Mouse (Mus musculus) urinary bladder, postnatal 10 days (tissue): ENCODE results near the gene Tmem108.

Experiments used
- DNase-seq: peaks from one replicate; pipeline ENCODE4 v3.0.0; 2022; ENCODE audit warnings: low spot score

Tmem108 gene

DNA sequence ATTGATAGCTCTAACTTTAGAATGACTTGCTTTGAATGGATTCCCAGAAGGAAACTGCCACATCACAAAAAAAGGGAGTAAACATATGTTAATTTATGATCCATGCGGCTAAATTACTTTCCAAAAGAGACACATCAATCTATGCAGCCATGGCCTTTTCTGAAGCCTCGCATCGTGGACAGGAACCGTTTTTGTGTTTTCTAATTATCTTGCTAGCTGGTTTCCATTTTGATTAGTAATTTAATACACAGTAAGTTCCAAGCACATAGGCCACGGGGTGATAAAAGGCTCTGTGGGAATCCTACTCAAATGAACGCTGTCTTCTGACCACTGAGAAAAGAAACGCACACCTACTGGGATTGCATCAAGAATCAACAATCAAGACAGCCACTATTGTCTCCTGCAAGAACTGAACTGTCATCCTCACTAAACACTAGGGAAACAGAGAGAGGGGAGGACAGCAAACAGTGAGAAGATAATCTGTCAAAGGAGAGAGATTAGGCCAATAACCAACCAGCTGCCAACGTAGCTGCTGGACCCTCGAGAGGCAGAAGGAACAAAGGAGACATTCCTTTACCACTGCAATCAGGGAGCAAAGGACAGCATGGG is 132.7 kb downstream of the Tmem108 start:
- no peak for DNase-seq

DNA sequence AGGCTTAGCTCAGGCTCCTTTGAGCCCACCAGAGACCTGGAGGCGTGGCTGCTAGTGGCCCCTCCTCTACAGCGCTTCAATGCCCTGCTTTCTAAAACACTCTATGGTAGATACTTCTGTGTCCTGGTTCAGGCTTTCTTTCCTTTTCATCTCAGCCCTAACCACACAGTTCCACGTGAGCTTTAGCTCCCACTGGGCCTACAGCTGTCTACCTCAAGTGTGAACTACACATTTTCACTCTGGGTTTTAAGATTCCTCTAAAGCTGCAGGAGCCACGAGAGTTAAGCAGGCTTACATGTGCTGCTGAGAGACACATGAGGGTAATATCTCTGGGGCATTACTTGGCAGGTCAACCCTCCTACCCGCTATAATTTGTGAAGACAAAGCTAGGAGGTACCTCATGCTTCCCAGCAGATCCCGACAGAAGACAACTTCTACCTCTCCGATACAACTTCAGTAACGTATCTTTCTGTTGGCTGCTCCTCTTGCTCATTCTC is 134.2 kb downstream of the Tmem108 start:
- DNase-seq, result no peak

DNA sequence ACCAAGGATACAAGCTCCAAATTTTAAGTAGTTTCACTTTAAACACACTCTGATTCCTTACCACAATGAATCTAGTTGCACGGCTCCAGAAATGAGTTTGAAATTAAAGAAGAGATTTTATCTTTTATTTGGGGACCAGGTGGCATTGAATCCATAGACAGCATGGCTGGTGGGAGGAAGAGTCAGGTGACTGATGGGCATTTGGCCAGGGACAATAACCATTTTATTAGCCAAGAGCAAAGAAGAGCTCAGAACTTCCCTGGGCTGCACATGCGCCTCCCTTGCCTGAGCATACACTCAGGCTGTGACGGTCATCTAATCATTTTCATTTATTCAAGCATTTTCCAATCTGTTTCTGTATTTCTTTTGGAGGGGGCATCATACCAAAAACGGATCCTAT is 135.5 kb downstream of the Tmem108 start:
- no peak for DNase-seq

DNA sequence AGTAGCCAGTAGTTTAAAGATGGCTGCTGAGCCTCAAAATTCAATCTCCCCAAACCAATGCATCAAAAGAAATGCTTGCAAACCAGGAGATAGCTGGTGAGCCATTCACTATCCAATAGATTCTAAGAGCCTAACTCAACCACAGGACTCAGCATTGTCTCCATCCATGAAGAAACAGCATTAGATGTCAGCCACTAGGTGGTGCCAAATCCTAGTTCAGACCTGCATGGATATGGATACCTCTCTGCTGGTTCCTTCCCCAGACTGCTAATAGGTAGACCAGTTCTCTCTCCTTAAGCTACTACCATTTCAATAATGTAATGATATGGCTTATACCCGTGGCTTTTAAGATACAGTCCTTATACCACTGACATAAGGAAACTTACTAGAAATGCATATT is 137.0 kb downstream of the Tmem108 start:
- DNase-seq, result no peak

DNA sequence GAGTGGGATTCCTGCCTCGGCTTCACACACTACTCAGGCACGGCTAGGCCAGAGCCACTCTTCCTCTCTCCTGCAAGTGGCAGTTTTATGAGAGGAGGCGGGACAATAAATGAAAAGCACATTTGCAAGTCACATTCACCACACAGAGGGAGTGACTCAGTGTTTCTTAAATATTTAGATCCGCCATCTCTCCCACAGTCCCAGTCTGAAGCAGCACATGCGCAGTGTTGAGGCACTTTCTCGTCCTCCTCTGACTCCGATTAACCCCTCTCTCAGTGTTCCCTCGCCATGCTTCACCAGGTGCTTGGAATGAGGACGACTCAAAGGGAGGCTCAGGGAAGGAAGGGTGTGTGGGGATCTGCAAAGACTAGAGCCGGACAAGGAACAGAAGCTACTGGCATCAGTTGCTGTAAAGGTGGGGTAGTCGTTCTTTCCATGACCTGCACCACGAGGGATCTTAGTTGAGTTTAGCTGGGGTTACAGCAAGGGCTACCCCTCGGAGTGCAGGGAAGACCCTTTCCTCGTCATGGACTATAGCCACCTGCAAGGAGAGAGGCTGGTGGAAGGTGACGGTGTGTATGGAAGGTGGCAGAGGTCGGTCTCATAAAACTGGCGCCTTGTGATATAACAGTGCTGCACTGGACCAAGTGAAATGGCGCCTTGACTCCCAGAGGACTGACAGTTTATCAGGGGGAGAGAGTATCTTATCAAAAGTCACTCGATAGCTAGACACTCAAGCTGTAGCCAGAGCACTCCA is 137.9 kb downstream of the Tmem108 start:
- no peak for DNase-seq

DNA sequence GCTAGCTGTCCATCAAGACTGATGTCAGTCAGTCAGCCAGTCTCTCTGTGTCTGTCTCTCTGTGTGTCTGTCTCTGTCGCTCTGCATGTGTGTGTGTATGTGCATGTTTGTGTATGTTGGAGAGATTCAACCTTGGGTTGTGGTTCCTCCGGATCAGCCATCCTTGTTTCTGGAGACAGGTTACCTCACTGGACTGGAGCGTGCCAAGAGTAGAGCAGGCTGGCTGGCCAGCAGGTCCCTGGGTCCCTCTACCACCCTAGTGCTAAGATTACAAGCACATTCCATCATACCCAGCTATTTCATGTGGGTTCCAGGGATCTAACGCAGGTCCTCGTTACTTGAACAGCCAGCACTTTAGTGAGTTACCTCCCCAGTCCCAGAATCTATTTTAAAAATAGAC is 138.6 kb downstream of the Tmem108 start:
- no peak for DNase-seq

DNA sequence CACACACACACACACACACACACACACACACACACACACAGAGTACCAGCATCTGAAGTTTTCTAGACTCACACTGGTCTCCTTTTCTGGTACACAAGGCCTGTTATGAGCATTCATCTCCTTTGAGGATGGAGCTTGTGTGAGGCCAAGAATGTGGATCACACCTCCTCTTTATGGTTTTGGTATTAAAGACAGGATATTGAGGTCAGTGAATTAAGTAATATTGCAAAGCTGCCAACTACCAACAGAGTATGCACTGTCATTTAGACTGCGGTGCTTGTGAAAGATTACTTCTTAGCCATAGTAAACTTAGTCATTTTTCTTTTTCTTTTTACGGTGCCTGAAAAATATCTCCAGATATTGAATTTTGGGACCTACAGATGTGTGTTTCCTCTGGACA is 139.8 kb downstream of the Tmem108 start:
- no peak for DNase-seq

DNA sequence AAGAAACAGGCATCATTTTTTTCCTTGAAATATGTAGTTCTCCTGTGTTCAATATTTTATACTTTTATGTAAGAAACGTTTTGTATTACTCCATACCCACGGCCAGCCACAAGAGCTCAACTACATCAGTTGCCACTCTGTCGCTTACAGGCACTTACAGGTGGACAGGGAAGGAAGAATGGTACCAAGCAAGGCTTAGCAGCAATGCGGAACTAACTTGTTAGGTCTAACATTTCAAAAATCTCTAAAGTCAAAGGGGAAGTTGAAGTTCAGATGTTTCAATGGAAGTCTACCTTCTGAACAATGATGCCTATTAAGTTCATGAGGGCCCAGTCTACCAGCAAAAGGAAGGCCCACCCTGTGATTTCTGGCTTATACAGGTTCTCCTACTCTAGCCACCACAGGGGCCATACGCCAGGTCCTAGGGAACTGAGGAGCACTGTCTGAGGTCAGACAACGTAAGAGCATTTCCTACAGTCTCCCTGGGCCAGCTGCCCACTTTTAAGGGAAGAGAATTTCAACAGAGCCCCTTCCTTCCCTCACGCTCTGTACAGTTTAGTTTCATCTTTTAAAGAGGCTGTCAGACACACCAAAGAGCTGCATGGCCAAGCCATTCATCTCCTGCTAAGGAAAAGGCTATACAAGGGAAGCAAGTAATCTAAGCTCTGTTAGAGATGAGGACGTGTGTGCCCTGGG is 141.0 kb downstream of the Tmem108 start:
- no peak for DNase-seq

DNA sequence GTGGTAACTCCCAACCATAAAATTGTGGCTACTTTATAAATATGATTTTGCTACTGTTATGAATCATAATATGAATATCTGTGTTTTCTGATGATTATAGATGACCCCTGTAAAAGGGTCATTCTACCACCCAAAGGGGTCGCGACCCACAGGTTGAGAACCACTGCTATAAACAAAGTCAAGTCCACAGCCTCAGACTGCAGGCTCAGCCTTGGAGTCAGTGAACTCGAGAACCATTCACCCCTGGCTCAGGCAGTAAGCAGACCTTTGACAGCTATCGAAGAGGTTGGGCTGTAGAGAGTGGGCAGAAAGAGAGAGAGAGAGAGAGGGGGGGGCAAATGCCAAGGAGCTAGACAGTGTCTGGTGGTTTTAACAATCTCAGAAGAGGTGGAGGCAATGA is 147.4 kb downstream of the Tmem108 start:
- DNase-seq, result no peak

DNA sequence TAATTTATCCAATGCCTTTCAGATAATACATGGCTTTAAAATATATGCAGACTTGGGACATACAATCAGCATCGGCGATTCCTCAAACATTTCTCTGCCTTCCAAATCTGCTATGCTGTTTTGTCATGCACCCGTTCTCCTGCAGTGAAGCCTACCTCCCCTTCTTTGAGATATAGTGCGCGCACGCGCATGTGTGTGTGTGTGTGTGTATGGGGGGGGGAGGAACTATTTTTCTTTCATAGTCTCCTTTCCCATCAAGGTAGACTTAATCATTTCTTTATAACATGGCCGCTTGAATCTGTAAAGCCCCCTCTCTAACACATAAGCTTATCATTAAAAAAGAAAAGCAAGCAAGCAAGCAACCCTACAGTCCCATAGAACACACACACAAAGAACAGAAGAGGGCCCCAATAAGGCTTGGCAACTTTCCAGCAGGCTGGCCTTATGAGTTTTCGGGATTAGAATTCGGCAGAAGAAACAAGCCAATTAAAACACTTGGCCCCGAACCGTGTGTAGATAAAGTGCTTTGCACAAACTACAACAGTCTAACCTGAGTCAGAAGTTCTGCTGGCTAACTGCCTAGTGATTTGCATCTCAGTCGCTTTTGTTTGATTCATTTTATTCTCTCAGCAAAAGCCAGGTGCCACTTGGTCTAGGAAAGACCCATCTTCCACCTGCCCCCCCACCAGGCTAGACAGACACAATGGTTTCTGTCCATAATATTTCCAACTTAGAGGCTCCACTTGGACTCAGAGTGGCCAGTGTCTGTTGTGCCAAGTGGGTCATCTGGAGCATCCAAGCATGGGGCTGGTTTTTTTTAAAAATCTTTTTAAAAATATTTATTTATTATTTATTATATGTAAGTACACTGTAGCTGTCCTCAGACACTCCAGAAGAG is 153.2 kb downstream of the Tmem108 start:
- DNase-seq, result no peak

DNA sequence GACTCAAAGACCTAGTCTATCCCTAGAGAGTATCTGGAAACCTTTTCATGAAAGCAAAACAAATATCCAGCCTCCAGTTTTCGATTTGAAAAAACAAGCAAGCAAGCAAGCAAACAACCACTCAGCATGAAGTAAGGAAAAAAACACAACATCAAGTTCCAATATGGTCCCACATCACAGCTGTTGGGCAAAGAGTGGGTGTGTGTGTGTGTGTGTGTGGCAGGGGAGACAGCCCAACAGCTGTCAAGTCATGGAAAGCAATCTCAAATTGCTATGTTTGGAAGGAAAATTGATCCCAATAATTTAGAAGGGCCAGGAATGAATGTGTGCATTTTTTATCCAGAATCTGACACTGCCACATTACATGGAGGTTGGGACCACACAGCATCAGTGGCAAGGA is 155.6 kb downstream of the Tmem108 start:
- DNase-seq, result no peak

DNA sequence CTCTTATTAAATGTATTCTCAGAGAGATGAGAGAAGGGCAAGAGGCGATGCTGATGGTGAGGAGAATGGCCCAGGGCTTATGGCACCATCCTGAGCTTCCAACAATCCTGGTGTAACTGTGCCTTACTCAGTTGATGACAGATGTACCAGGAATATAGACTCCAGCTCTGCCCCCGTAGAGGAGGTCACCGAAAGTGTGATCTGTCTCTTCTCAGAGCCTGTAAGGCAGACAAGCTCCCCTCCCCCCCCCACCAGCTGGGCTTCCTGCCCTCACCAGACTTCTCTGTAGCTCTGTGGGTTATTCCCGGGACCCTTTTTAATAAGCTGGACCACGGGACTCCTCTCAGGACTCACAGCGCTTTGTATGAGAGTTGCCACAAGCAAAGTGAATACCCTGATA is 157.8 kb downstream of the Tmem108 start:
- DNase-seq, result no peak

DNA sequence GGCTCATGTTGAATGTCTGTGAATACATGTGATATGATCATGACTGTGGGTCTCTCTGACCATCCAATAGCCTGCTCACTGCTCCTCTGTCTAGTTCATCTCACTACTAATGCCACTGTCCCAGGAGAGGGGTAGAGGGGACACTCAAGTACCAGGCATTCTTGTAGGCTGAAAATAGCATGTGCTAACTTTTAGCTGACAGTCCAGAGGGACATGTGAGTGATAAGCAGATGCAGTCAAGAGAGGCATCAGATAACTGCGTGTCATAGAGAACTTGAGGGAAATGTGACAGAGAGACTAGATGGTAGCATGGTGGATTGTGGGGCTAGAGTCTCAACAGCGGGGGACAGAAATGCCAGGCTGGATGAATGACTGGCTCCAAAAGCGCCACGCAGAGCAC is 159.8 kb downstream of the Tmem108 start:
- DNase-seq, result no peak

DNA sequence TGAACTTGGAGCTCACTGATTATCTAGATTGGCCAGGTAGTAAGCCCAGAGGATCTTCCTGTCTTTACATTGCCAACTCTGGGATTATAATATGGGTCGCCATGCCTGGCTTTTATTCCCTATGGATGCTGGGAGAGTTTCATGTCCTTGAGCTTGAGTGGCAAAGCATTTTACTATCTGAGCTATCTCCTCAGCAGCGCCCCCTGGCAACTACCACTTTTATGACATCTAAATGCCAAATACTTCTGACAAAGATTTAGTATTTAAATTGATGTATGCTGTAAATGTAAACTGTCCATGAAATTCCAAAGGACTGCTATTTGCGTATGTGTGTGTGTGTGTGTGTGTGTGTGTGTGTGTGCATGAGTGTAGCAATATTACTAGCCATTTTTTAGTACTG is 160.8 kb downstream of the Tmem108 start:
- no peak for DNase-seq

DNA sequence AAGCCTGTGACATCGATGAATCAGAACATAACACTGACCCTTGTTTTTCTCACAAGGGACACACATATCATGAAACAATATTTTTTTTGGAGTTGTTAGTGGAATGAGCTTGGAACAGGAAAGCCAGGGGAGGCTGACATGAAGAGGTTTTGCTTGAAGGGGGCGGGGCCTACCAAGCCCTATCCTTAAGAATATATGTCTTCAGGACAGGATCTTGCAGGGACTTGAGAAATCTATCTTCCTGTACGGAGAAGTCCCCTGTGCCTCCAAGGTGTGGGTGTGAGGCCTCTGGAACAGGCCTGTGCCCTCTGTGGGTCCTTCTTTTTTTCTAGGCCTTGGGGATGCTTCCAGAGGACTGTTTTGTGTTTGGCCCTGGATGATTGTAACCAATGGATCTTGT is 161.7 kb downstream of the Tmem108 start:
- DNase-seq, result no peak

DNA sequence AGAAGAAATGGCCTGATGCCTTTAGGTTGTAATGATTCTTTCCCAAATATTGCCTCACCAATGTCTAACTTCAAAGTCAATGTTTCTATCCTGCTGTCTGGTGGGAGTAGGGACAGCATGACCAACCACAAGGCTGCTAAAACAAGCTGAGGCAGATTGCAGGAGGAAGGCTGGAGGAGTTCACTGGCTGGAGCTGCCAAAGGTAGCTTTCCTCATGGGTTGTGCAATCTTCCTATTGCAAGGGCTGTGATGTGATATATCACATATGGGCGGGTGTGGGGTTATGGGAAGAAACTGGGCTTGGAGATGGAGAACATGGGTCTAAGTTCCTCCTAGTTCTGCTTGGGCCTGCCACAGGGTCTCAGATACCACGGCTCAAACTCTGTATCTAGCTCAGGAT is 163.8 kb downstream of the Tmem108 start:
- no peak for DNase-seq

DNA sequence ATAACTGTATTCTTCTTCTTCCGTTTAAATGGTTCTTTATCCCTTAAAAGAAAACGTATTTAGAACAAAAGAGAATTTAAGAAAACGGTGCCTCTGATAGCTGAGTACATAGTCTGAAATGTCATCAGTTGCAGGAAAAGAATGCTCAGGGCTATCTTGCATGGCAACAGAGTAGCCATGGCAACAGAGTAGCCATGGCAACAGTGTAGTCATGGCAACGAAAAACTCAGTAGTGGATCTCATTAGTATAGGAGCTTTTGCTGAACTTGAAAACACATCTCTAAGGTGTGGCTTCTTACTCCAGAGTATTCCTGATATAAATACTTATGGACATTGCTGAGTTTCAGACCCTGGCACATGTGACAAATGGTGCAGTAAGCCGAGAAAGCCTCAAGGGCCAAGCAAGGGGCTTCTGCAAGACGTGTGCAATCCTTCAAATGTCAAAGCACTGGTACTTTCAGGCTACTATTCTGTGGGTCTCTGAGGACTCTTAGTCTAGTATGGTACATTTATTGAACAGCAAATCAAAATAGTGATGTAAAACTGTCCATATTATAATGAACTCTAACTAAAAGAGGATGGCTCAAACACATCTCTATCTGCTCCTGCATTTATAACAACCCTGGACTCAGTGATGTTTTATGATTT is 166.3 kb downstream of the Tmem108 start:
- DNase-seq, result no peak

DNA sequence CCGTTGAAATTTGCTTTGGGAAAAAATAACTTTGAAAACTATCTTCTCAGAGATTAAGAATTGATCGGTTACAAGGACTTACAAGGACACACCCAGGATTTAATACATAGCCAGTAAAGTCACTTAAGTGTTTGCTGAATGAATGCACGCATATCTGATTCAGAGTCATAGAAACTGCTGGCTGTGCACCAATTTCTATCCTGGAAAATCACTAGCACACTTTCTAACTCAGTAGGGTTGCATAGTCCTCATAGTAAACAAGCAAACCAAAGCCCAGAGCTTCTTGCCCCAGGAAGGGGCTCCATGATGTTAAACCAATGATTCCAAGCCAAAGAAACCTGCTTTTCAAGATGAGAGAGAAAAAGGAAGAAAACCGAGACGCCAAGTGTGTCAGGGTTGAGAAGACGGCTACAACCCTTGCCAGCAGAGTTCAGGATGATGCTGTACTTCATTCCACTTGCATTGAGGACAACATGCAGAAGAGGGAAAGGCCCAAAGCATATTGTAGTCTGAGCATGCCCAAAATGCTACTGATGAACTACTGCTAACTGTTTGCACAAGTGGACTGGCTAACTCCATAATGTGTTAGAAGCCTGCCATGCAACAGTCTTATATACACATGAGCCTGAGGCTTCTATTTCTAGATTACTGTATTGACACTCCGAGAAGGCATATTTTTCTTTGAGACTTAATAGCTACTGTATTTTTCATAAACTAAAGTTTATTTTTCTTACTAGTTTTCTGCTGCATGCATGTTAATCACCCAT is 167.0 kb downstream of the Tmem108 start:
- DNase-seq, result no peak

DNA sequence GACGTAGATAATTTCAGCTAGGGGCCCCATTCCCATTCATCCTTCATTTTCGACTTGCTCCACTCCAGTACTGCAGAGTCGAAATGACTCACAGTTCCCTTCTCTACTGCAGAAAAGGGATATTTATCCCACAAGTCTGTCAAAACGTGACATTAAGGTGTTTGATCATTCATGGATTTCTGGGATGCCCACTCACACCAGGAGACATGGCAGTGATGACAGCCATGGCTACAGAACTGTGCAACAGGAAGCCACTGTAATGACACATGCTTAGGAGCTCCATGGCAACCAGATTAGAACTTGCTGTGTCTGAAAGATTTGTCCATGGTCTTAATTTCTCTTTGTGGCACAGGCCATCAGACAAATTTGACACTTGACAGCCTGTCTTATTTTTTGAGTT is 168.6 kb downstream of the Tmem108 start:
- DNase-seq, result no peak

DNA sequence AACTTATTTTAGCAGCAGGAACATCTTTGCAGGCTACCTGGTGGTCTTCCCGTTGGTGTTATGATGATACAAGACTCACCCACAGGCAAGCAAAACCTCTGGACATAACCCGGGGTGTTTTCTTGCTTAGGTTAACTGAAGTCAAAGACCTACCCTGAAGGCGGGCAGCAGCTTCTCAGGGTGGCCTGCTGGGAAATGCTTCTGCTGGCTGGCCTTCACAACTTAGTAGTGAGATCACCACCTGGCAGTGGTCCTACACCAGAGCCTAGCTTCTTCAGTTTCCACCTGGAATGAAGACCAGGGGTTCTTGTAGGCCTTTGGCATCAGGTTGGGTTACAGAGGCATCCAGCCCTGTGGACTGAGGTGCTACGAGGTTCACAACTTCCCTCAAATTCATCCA is 169.7 kb downstream of the Tmem108 start:
- no peak for DNase-seq

DNA sequence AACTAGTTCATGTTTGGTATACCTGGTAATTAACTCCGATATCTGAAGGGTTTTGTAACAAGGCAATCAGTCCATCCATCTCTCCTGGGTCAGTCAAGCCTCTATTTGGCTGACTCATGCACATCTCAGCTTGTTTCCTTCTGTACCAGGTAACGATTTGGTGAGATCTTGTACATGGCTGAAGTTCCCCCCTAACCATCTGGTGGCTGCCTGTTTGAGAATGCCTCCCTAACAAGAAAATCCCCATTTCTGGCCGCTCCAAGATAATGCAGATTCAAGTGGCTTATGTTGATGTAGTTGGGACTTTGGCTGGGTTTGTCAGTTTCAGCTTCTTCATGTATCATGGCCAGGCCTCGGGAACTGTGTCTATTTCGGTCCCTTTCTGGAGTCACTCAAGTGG is 170.8 kb downstream of the Tmem108 start:
- DNase-seq, result no peak
